Mouse (Mus musculus) thymus, postnatal 14 days (tissue): ENCODE data around the gene Wif1.
A peak's percentile ranks its signal among the peaks of the same experiment; 100 is the strongest.

ENCODE experiments used
- DNase-seq: peaks from one replicate; pipeline ENCODE4 v3.0.0; 2021

Wif1 gene

DNA sequence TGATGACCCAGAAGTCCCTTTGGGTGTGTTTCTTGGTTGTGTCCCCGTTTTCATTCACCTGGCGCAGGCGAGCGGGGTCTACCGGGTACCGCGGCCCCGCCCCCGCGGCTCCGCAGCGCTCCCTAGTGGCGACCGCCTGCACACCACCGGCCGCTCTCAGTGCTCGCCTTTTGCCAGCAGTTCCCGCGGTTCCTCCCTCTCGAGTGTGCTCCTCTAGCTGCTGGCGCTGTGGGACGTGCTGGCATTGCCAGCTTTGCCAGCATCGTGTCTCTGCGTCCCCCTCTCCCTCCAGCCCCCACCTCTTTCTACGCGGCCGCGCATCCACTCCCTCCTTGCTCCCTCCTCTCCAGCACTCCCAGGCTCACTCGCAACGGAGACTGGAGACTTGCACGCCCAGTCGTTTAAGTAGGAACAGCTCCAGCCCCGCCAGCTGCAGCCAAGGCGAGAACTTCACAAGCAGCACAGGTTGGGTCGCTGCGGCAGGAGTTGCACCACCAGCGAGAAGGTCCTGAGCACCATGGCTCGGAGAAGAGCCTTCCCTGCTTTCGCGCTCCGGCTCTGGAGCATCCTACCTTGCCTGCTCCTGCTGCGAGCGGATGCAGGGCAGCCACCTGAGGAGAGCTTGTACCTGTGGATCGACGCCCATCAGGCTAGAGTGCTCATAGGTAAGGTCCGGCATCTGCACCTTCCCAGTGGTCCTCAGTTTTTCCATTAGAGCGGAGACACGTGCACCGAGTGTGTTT, at the start of gene Wif1:
Gene Wif1 (plus strand): TSS at position 135 of the 743 bp plus-strand sequence.
- peak; percentile 83 for DNase-seq

- no peak for DNase-seq
Observed at GRCm38 (mm10) chr10:121002135-121002534, 31.6 kb upstream of the Wif1 start.

DNA sequence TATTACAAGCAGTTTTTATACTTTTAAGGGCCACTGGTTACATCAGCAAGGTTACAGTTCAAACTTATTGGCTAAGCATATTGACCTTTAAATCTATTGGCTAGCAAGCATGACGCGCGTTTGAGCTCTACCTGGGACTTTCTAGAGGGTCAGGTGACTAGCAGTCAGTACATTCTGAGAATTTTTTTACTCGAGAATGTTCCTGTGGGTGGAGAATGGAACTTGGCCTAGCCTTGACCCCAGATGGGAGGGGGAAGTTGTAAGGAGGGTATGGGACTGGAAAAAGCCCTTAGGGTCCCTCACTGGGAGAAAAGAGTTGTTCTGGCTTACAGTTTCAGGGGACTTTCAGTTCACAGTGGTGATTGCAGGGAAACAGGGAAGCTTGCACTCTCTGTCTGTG, 22.3 kb upstream of the Wif1 start:
- no peak for DNase-seq

DNA sequence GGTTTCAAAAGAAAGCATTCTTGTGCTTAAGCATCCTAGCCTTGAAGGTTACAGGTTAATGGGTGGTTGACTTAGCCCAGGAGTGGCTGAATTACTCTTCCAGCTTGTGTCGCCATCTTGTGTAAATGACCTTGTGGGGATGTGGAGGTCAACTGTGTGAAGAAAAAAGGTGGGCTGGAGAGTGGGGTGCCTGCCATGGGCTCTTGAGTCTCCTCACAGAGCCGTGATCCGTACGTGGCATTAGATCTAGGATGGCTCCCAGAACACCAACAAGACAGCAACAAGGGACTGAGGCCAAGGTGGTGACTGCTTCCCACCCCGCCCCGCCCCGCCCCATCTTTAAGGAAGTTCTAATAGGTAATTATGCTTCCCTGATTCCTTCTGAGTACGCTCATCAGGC, 17.5 kb upstream of the Wif1 start:
- DNase-seq = no peak

DNA sequence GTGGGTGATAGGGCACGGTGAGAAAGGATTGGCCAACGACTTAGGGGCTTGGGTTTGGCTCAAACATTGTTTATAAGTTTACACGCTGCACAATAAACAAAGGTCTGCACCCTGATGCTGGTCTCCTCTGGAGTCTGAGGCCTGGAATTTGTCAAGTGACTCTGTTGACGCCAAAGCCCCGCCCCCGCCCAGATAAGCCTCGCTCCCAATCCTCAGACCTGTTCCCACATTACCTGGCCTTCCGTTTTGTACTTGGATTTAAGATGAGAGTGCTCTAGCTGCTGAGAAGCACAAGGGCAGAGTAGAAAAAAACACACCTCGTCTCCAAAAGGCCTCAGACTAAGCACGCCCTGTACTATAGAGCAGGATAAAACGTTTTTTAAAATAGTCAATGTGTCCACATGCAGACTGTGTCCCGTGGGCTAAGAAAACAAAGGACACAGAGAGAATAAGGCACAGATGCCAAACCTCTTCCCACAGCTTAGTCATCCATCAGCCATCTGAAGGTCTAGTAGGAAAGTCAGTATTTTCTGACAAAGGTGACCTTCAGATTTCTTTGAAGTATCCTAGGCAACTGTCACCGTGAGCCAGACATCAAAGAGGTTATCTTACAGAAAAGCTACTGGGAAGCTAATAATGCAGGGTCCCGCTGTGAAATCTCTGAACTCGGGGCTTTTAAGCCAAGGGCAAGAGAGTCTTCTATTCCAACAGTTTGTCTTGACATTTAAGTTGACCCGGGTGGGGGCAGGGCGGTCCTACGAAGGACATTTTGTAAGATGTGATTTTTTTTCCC, 16.9 kb upstream of the Wif1 start:
- DNase-seq = no peak

DNA sequence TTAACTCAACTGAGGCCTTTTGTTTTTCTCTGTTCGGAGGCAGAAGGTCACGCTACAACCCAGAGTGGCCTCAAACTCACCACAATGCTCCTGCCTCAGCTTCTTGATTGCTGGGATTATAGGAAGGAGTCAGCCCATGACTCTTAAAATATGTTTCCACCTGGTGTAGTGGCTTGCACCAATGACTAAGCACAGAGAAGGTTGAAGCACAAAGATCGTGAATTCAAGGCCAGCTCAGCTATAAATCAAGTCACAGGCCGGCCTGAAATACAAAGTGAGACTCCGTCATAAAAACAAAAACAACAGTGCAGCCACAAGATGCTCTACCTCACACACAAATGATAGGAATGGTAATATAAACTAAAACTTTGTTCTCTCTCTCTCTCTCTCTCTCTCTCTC, 10.8 kb upstream of the Wif1 start:
- no peak for DNase-seq

GRCm38 (mm10) chr10:121031802-121032201, 2.0 kb upstream of the Wif1 start:
- peak; percentile 7 for DNase-seq

DNA sequence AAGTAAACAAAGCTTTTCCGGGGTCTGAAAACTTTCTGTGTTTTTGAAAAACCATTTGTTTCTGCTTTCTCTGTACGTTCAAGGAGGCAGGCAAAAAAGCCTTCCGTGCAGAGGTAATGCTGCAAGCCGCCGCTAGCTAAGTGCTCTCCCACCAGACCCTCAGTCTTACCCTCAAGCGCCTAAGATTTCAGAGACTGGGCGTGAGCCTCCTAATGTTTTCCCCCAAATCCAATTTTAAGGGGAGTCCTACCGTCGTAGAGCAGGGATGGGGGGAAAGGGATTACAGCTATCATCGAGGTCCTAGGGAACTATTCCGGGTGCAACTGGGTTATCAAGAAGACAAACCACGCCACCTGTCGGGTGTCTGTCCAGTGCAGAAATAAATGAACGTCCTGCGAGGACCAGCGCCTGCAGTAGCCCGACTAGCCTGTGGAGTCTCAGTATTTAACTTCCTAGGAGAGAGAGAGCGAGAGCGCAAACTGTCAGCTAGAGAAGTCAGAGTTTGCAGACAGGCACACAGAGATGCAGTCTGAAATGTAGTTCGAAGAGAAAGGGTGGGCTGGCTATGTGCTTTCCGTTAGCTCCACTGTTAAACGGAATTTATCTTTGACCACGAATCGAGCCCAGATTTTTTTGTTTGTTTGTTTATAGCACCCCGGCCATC, 500 bp upstream of the Wif1 start:
- DNase-seq = peak; percentile 54

GRCm38 (mm10) chr10:121034569-121034947, 798 bp downstream of the Wif1 start:
- no peak for DNase-seq

GRCm38 (mm10) chr10:121038556-121039284, 5.0 kb downstream of the Wif1 start:
- no peak for DNase-seq

DNA sequence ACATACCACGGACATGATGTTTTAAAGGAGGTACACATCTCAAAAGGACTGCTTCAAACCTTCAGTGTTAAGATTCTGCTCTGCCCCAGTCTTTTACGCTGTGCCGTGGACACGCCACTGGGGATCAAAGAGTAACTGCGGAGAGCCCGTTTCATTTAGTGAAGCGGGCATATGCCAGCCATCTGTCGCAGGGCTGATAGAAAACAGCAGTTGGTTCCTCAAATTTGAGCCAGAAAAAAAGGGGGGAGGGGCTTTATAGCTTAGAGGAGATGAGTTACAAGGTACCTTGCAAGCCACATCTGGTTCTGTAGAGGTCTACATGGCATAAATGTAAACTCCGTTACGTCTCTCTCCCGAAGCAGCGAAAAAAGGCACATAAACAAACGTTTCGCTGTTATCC, 7.2 kb downstream of the Wif1 start:
- DNase-seq = no peak

GRCm38 (mm10) chr10:121047440-121047839, 13.7 kb downstream of the Wif1 start:
- DNase-seq = no peak

DNA sequence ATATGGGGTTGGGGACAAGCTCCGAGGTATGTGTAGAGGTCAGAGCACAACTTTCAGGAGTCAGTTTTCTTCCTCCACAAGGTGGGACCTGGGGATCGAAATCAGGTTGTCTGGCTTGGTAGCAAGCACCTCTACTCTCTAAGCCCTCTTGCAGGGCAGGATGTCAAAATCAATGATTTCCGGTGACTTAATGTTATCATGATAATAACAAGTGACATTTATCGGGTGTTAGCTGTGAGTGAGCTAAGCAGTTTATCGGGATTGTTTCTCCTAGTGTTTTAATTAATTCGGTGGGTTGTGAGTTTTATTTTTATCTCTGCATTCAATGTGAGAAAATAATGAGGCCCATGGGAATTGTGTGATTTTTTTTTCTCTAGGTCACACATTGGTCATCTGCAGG, 18.3 kb downstream of the Wif1 start:
- DNase-seq = no peak

DNA sequence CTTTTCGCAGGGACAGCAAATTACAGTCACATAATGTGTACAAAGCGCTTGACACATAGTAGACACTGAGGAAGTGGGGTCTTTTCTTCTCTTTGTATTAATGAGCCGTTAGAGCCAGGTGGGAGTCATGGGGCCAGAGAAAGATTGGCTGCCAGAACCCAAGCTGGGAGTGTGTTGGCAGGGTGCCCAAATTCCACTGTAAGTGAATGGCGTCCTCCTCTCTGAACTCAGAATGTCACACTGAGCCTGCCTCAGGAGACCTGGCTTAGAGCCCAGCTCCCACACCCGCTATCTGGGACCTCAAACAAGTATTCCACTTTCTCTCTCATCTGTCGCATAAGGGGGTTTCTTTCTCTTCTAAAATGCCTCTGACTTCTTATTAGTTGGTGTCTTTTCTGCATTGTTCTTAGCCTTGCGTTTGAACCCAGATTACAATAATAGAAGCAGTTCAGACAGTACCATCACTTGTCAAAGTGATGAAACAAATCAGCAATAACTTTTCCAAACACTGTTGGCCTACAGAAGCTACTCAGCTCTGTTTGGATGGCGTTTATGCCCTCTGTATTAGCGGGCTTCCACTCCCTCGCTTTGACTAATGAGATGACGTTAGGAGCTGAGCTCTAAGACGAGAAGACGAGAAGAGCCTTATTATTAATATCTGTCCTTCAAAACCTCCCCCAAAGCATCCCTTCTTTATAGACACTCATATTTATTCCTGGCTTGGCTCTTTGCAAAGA, 21.9 kb downstream of the Wif1 start:
- DNase-seq = no peak

GRCm38 (mm10) chr10:121056823-121057222, 23.1 kb downstream of the Wif1 start:
- DNase-seq = no peak

DNA sequence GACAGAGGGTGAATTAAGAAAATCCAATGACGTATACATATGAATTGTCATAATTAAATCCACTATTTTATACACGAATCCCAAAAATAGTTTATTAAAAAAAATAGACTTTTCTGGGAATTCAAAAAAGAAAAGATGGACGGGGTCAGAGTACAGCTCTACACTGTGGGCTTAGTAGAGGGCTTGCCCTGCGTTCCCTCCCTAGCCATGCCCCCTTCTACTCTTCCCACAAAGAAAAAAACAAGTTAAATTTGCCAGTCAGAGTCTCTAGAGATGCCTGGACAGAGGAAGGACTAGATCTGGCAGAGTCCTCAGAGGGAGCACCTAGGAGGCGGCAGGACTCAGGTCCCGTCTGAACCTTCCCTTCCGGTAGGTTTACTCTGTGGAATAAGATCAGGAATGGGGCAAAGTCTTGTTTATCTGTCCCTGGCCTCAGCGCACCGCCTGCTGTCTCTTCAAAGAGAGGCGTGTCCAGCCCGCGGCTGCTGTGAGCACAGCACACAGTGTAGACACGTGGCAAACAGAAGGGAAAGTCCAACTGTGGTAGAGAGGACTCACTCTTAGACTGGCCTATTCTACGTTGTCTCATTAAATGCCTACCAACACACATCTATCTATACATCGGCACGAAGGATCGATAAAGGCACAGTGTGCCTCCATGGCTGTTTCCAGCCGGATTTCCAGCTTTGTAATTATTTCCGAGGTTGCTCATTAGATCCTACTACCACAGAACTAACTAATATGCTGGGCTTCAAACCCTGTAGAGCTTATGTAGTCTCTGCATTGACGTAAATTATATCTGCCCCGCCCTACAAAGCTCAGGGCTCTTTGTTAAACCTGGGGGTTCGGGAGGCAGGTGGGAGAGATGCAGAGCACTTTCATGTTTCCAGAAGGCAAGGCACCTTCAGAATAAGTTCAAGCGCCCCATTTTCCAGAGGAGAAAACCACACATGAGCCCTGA, 25.6 kb downstream of the Wif1 start:
- no peak for DNase-seq

DNA sequence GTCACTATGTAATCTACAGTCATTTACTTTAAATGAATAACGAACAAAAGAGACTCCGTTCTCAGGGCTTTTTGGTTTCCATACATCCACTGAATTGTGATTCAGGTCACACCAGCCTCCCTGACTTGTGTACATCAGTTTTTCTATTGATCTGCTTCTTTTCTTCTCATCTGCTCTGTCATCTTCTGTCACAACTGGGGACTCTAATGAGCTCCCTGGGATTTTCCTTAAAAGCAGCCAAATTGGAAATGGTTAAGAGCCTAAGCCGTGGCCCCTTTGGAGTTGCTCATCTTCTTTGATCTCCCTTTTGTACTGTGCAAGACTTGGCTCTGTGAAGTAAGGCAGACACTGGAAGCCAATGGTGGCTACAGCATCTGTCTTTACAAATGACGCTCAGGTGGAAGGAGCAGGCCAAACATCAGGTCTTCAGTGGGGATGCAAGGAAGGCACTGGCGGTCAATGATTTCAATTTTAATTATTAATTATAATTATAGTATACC, 27.6 kb downstream of the Wif1 start:
- no peak for DNase-seq

- no peak for DNase-seq
Observed at GRCm38 (mm10) chr10:121062704-121063103, 28.9 kb downstream of the Wif1 start.

- DNase-seq = no peak
Observed at GRCm38 (mm10) chr10:121067416-121067951, 33.7 kb downstream of the Wif1 start.

DNA sequence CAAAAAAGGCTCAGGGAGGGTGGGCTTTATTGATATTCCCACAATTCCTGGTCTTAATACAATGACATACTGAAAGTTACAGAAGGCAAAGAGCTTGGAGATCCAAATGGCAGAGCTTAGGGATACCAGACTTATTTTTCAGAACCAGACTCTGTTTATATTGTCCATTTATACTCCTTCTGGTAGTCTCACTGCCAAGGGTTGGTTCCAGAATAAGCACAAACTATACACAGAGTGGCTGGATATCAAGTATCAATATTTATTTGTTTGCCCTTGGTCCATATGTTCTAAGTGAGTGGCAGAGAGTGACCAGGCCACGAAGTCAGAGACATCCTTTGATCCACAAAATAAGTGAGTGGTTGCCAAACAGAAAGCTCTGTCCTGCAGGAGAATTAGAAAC, 34.2 kb downstream of the Wif1 start:
- no peak for DNase-seq

GRCm38 (mm10) chr10:121070742-121071141, 37.0 kb downstream of the Wif1 start:
- no peak for DNase-seq
